30 mouse cellular contexts compared by ENCODE assay signal in genomic region chr14:23150431-23150830, GRCm38 (mm10).
"Had no signal": no experiment of that assay in that cellular context is flagged by ENCODE, and none has a peak within 500 bp of the region (broad histone marks: within the 10 kb centered on the region; RNA-seq: fewer than 3 reads in every experiment).

No protein-coding gene starts in this region.

- H3K27ac ChIP-seq: limb, embryonic 10.5 days; limb, embryonic 12.5 days; limb, embryonic 13.5 days; limb, embryonic 15.5 days; liver, embryonic 12.5 days; liver, embryonic 13.5 days; liver, embryonic 14.5 days; liver, embryonic 15.5 days; lung, embryonic 15.5 days; macrophage; midbrain, embryonic 10.5 days; midbrain, embryonic 12.5 days; midbrain, embryonic 13.5 days; midbrain, embryonic 15.5 days; neural tube, embryonic 12.5 days had no signal

- H3K4me3 ChIP-seq: limb, embryonic 10.5 days; limb, embryonic 12.5 days; limb, embryonic 13.5 days; limb, embryonic 15.5 days; liver, embryonic 12.5 days; liver, embryonic 13.5 days; liver, embryonic 15.5 days; lung, embryonic 15.5 days; megakaryocyte, embryonic 14.5 days; midbrain, embryonic 10.5 days; midbrain, embryonic 12.5 days; midbrain, embryonic 13.5 days; midbrain, embryonic 15.5 days; myocyte; neural tube, embryonic 12.5 days had no signal

- DNase-seq: left cerebral cortex, postnatal 4 days; liver; liver, embryonic 13.5 days; liver, postnatal 0 days; lung, adult 18-20 months; lung, adult 2 months; lung, embryonic 14.5 days; lung, postnatal 10 days; lung, postnatal 14 days; lung, postnatal 36 days; lung, postnatal 4 days; midbrain, embryonic 14.5 days had no signal

- H3K9ac ChIP-seq: limb, embryonic 12.5 days; limb, embryonic 13.5 days; limb, embryonic 15.5 days; liver, embryonic 12.5 days; liver, embryonic 13.5 days; liver, embryonic 14.5 days; liver, embryonic 15.5 days; liver, postnatal 0 days; lung, embryonic 14.5 days; lung, embryonic 15.5 days; midbrain, embryonic 12.5 days; midbrain, embryonic 13.5 days; midbrain, embryonic 15.5 days; neural tube, embryonic 12.5 days had no signal

- H3K4me2 ChIP-seq: limb, embryonic 12.5 days; limb, embryonic 13.5 days; limb, embryonic 15.5 days; liver, embryonic 11.5 days; liver, embryonic 12.5 days; liver, embryonic 13.5 days; liver, embryonic 15.5 days; lung, embryonic 14.5 days; lung, embryonic 15.5 days; midbrain, embryonic 11.5 days; midbrain, embryonic 12.5 days; midbrain, embryonic 13.5 days; midbrain, embryonic 15.5 days; neural tube, embryonic 12.5 days had no signal

- H3K4me1 ChIP-seq: limb, embryonic 12.5 days; limb, embryonic 13.5 days; limb, embryonic 15.5 days; liver, embryonic 12.5 days; liver, embryonic 13.5 days; liver, embryonic 15.5 days; lung, embryonic 15.5 days; megakaryocyte, embryonic 14.5 days; midbrain, embryonic 10.5 days; midbrain, embryonic 12.5 days; midbrain, embryonic 13.5 days; midbrain, embryonic 15.5 days; neural tube, embryonic 12.5 days had no signal

- H3K27me3 ChIP-seq: limb, embryonic 12.5 days; limb, embryonic 13.5 days; limb, embryonic 15.5 days; liver, embryonic 12.5 days; liver, embryonic 13.5 days; liver, embryonic 15.5 days; lung, embryonic 15.5 days; megakaryocyte, embryonic 14.5 days; midbrain, embryonic 12.5 days; midbrain, embryonic 13.5 days; midbrain, embryonic 15.5 days; neural tube, embryonic 12.5 days had no signal

- H3K36me3 ChIP-seq: limb, embryonic 10.5 days; limb, embryonic 12.5 days; limb, embryonic 13.5 days; limb, embryonic 15.5 days; liver, embryonic 12.5 days; liver, embryonic 13.5 days; liver, embryonic 15.5 days; lung, embryonic 15.5 days; midbrain, embryonic 10.5 days; midbrain, embryonic 12.5 days; midbrain, embryonic 13.5 days; midbrain, embryonic 15.5 days; neural tube, embryonic 12.5 days had no signal

- H3K9me3 ChIP-seq: limb, embryonic 10.5 days; limb, embryonic 12.5 days; limb, embryonic 13.5 days; limb, embryonic 15.5 days; liver, embryonic 12.5 days; liver, embryonic 13.5 days; liver, embryonic 15.5 days; lung, embryonic 15.5 days; megakaryocyte, embryonic 14.5 days; midbrain, embryonic 10.5 days; midbrain, embryonic 12.5 days; midbrain, embryonic 13.5 days; midbrain, embryonic 15.5 days; neural tube, embryonic 12.5 days had no signal
